Mouse (Mus musculus): Measurements from ENCODE around the gene Bysl.

DNA sequence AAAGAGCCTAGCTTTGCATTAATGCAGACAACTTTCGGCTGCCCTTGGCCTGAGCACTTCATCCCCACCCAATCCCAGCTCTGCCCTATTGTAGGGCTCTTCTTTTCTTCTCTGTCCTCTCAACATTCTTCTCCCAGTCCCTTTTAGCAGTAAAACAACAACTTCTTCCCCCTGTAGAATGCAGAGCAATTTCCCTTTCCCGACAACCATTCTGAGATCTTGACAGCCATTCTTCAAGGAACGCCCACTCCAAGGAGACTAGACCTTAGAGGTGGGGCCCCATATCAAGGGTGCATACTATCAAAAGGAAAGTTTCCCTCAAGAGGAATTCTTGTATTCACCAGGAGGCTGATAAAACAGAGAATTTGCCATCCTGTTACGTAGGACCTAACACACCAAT lies 37.7 kb upstream of the Bysl start:
- no peak for TF ChIP-seq CTCF (IDR thresholded peaks at IDR 0.05; ENCODE audit: low read depth, low read length)
- no peak for TF ChIP-seq POLR2AphosphoS5 (IDR thresholded peaks at IDR 0.05; ENCODE audit: insufficient replicate concordance, low read depth, low read length)
